Mouse (Mus musculus) right cerebral cortex, adult 18-20 months (tissue): ENCODE results near the gene Itih1.
A peak's percentile ranks its signal among the peaks of the same experiment; 100 is the strongest.

Experiments
- DNase-seq: peaks from one replicate; pipeline ENCODE4 v3.0.0; 2022; ENCODE audit warnings: mixed read lengths

Itih1 gene

DNA sequence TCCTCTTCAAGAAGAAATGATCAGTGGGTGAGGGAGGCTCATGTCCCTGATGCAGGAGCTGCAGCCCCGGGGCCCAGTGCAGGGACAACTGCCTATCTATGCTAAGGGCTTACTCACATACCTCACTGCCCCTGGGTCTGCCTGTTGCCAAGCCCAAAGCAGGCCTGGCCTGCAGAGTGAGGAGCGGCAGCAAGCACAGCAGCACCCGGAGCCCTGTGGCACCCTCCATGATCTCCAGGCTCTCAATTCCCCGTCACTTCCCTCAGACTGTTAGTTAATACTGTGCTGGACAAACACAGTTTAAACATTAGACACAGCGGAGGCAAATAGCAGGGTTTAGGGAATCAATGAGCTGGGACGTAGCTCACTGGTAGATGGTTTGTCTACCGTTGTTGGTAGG is at the start of gene Itih1:
Itih1 (minus strand) TSS at position 252 of the 400 bp plus-strand sequence.
- no peak for DNase-seq

DNA sequence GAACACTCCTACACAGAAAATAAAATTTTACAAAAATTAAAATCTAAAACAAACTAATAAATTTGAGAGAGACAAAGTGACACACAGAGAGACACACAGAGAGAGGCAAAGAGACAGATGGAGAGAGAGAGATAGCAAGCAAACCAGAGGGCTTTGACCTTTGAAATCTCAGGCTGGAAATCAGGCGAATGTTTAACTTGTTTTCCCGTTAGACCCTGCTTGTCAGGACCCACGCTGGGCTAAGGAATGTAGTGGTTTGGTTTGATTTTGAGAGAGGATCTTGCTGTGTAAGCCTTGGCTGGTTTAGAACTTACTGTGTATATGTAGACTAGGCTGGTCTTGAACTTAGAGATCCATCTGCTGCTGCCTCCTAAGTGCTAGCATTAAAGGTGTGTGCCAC is 33.1 kb upstream of the Itih1 start:
- DNase-seq = no peak

- peak; percentile 84 for DNase-seq
Measured at GRCm38 (mm10) chr14:30974204-30974603, 31.1 kb upstream of the Itih1 start.

GRCm38 (mm10) chr14:30960366-30960765 is 17.3 kb upstream of the Itih1 start:
- DNase-seq = no peak

DNA sequence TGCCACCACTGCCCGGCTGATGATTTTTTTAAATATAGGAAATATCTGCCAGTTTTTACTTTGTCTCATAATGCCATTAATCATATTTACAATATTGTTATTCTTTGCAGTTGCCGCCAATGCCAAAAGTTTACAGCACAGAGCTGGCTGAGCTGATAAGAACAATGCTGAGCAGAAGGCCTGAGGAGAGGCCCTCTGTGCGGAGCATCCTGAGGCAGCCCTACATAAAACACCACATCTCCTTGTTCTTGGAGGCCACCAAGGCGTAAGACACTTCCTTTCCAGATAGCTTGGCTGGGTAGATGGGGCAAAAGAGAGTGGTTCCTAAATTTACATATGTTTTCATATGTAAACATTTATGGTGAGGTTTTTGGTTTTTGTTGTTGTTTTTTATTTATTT is 15.9 kb upstream of the Itih1 start:
- DNase-seq = no peak

- DNase-seq = no peak
Measured at GRCm38 (mm10) chr14:30958517-30958916, 15.4 kb upstream of the Itih1 start.

- peak; percentile 98 for DNase-seq
Measured at GRCm38 (mm10) chr14:30951154-30951825, 8.2 kb upstream of the Itih1 start, which contains the start of gene Nek4. Gene Nek4, plus strand, starts transcription at chr14:30951377.

- DNase-seq = no peak
Measured at GRCm38 (mm10) chr14:30949986-30950385, 6.9 kb upstream of the Itih1 start.

GRCm38 (mm10) chr14:30944745-30945144 is 1.7 kb upstream of the Itih1 start:
- no peak for DNase-seq

DNA sequence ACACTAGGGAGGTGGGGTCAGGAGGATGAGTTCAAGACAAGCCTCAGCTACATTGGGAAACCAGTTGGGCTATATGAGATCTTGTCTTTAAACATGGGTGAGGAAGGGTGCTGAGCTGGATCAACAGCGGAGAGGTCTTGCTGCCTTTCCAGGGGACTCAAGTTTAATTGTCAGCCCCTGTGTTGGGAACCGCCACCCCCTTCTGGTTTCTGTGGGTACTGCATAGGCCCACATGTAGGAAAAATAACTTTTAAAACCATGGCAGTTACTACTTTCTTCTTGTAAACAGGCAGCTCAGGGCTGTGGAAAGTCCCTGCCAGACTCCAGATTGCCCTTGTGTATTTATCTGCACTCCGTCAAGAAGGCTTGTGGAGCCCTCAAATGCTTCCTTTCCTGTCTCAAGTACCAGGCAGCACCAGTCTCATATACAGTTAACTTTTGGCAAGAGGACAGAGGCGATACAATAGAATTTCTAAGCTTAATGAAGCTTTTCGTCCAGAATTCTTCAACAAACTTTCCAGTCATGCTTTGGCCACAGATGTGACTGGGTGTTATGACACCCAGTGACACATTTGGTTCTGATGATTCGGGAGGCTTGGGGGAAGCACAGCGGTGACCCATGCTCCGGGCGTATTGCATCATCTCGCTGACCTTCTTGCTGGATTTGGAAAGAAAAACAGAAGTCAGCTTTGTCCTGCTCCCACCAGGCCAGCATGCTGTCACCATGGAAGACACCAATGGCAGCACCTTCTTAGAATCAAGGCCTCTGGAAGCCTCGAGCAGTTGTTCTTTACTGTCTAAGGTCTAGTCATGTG is 978 bp upstream of the Itih1 start:
- DNase-seq = peak; percentile 31

DNA sequence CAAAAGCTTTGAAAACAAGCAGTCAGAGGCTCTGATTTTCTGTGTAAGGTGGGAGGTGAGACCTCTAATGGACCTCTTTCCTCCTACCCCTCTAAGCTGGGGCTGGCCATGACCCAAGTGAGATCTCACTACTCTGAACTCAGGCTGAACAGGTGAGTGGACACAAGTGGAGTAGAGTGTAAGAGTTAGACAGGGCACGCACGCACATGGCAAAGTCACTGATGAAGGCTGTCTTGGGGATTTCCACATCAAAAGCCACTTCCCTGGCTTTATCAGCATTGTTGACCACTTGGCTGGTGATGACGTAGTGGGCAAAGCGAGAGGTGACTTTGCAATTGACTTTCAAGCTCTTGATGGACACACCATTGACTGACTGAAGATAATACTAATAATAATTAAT is 835 bp downstream of the Itih1 start:
- no peak for DNase-seq

- DNase-seq = no peak
Measured at GRCm38 (mm10) chr14:30933351-30933750, 9.7 kb downstream of the Itih1 start.

- DNase-seq = no peak
Measured at GRCm38 (mm10) chr14:30930386-30930785, 12.7 kb downstream of the Itih1 start.

- DNase-seq = no peak
Measured at GRCm38 (mm10) chr14:30925492-30925891, 17.6 kb downstream of the Itih1 start.

GRCm38 (mm10) chr14:30923375-30924105 is 19.5 kb downstream of the Itih1 start, which contains the start of gene Itih3:
Gene Itih3, minus strand, starts transcription at chr14:30923760.
- DNase-seq = peak; percentile 43

DNA sequence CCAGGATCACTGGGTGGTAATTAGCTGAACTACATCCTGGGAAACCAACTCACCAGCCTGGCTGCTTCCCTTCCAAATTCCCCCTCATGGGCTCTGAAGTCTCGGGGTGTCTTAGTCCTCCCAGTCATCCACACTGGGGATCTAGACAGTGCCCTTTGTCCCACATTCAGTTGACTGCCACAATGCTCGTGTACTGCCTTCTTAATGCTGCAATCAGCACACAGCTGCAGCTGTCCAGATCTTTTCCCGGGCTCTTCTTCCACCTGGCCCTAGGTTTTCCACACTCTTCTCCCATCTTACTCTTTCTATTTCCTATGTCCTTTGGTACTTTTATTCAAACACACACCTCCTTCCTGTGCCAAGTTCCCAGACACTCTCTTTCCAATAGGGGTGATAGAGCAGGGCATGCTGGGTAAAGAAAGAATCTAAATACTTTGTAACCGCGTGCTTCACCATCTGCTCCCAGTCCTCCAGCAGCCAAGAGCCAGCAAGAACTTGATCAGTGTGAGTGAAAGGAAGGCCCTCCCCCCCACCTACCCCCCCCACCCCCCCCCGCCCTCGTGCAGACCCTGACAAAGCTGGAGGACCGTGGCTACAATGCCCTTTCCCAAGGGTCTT is 20.9 kb downstream of the Itih1 start:
- DNase-seq = no peak

DNA sequence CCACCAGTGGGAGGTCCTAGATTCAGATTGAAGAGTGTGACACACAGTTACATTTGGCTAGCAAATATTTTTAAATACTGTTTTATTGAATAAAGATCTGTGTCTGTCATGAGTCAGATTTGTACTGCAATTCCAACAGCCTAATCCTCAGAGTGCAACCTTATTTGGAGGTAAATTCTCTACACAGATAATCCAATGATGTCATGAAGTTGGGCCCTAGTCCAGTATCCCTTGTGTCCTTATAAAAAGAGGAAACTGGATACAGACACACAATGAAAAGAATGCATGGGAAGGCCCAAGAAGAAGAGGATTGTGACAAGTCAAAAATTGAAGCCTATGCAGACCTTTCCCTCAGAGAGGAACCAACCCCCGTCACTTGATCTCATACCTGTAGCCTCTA is 26.6 kb downstream of the Itih1 start:
- no peak for DNase-seq

- DNase-seq = no peak
Measured at GRCm38 (mm10) chr14:30913404-30913803, 29.7 kb downstream of the Itih1 start.

- DNase-seq = no peak
Measured at GRCm38 (mm10) chr14:30912641-30913040, 30.4 kb downstream of the Itih1 start.

DNA sequence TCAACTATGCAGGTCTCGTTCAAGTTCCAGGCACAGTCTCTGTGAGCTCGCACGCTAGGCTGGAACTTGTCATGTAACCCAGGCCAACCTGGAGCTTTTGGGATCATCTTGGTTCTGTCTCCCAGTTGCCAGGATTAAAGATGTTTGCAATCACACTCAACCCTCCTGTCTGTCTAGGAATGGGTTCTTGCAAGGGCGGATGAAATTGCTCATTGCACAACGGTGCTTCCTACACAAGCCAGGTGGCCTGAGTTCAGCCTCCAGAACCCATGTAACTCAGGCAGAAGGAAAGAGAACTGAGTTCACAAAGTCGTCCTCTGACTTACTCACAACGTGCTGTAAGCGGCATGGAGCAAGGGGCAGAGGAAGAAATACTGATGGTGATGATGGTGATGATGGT is 31.9 kb downstream of the Itih1 start:
- DNase-seq = no peak

- no peak for DNase-seq
Measured at GRCm38 (mm10) chr14:30907814-30908265, 35.2 kb downstream of the Itih1 start.

DNA sequence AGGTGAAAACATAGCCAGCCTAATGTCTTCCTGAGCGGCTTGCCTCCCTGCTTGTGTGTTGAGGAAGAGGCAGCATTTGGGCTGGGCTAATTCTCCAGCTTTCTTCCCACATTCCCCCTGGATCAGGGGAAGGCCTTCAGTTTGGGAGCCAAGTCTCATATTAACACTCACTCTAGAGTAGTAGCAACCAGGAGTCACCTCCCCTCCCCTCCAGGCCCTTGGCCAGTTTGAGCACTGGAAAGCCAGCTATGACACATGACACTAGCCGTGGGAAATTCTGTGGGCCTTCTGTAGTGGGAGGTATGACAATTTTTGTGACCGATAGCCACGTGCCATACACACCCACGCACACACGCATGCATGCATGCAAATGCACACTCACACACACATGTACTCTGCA is 37.1 kb downstream of the Itih1 start:
- no peak for DNase-seq

- DNase-seq = no peak
Measured at GRCm38 (mm10) chr14:30904307-30904706, 38.8 kb downstream of the Itih1 start.
